Mouse (Mus musculus): ENCODE measurements around the gene Acin1.

Acin1 gene

GRCm38 (mm10) chr14:54686522-54687143 lies at the start of gene Acin1:
Gene Acin1 (minus strand): TSS chr14:54686931.
- DNase-seq (ENCODE audit: low spot score in 2 of 2) = peak; percentile 100

- DNase-seq (ENCODE audit: low spot score in 2 of 2) = no peak
These were observed 48.5 kb upstream of the Acin1 start for GRCm38 (mm10) chr14:54735221-54735620.

- no peak for DNase-seq (ENCODE audit: low spot score in 2 of 2)
These were observed 47.3 kb upstream of the Acin1 start for GRCm38 (mm10) chr14:54734004-54734403.

GRCm38 (mm10) chr14:54732206-54732605 lies 45.5 kb upstream of the Acin1 start:
- DNase-seq (ENCODE audit: low spot score in 2 of 2) = no peak

GRCm38 (mm10) chr14:54730305-54730704 lies 43.6 kb upstream of the Acin1 start:
- DNase-seq (ENCODE audit: low spot score in 2 of 2) = no peak

- no peak for DNase-seq (ENCODE audit: low spot score in 2 of 2)
These were observed 42.3 kb upstream of the Acin1 start for GRCm38 (mm10) chr14:54728823-54729653.

GRCm38 (mm10) chr14:54727565-54727964 lies 40.8 kb upstream of the Acin1 start:
- DNase-seq (ENCODE audit: low spot score in 2 of 2) = no peak

- DNase-seq (ENCODE audit: low spot score in 2 of 2) = no peak
These were observed 37.3 kb upstream of the Acin1 start for GRCm38 (mm10) chr14:54724049-54724448.

- DNase-seq (ENCODE audit: low spot score in 2 of 2) = no peak
These were observed 35.0 kb upstream of the Acin1 start for GRCm38 (mm10) chr14:54721711-54722110.

- peak in 1 of 2 experiments; percentile 19 for DNase-seq (ENCODE audit: low spot score in 2 of 2)
These were observed 34.1 kb upstream of the Acin1 start for GRCm38 (mm10) chr14:54720654-54721350.

- DNase-seq (ENCODE audit: low spot score in 2 of 2) = no peak
These were observed 33.3 kb upstream of the Acin1 start for GRCm38 (mm10) chr14:54720041-54720440.

- DNase-seq (ENCODE audit: low spot score in 2 of 2) = no peak
These were observed 28.7 kb upstream of the Acin1 start for GRCm38 (mm10) chr14:54715402-54715801.

- no peak for DNase-seq (ENCODE audit: low spot score in 2 of 2)
These were observed 27.9 kb upstream of the Acin1 start for GRCm38 (mm10) chr14:54714617-54715081.

GRCm38 (mm10) chr14:54714121-54714520 lies 27.4 kb upstream of the Acin1 start:
- DNase-seq (ENCODE audit: low spot score in 2 of 2) = peak; percentile 52 to 74

GRCm38 (mm10) chr14:54712861-54713260 lies 26.1 kb upstream of the Acin1 start:
- DNase-seq (ENCODE audit: low spot score in 2 of 2) = peak in 1 of 2 experiments; percentile 13

- DNase-seq (ENCODE audit: low spot score in 2 of 2) = no peak
These were observed 25.3 kb upstream of the Acin1 start, which contains the start of gene Cebpe for GRCm38 (mm10) chr14:54712074-54712473. Gene Cebpe (minus strand): TSS chr14:54712174.

- DNase-seq (ENCODE audit: low spot score in 2 of 2) = no peak
These were observed 22.3 kb upstream of the Acin1 start for GRCm38 (mm10) chr14:54709054-54709453.

- DNase-seq (ENCODE audit: low spot score in 2 of 2) = no peak
These were observed 20.0 kb upstream of the Acin1 start for GRCm38 (mm10) chr14:54706589-54707320.

GRCm38 (mm10) chr14:54705844-54706243 lies 19.1 kb upstream of the Acin1 start:
- DNase-seq (ENCODE audit: low spot score in 2 of 2) = no peak

- DNase-seq (ENCODE audit: low spot score in 2 of 2) = no peak
These were observed 16.5 kb upstream of the Acin1 start for GRCm38 (mm10) chr14:54703207-54703606.

GRCm38 (mm10) chr14:54701298-54701697 lies 14.6 kb upstream of the Acin1 start:
- peak; percentile 51 to 64 for DNase-seq (ENCODE audit: low spot score in 2 of 2)

- DNase-seq (ENCODE audit: low spot score in 2 of 2) = no peak
These were observed 12.9 kb upstream of the Acin1 start for GRCm38 (mm10) chr14:54699586-54699985.
